Mouse (Mus musculus) lung, postnatal 0 days (tissue): Measurements from ENCODE around the gene Prom1.

Experiments used
- CTCF ChIP-seq: IDR thresholded peaks from 2 replicates; pipeline ENCODE4 v1.5.1; 2016; ENCODE audit warnings: antibody characterized with exemption, mild to moderate bottlenecking
- EP300 ChIP-seq: IDR thresholded peaks from 2 replicates; pipeline ENCODE4 v1.6.1; 2016; ENCODE audit warnings: antibody characterized with exemption, mild to moderate bottlenecking, control low read depth

- TF ChIP-seq CTCF (no peak), EP300 (no peak)
These were observed 6.3 kb upstream of the Prom1 start for GRCm38 (mm10) chr5:44108125-44108524.
